Mouse (Mus musculus): Measurements from ENCODE around the gene T.
"Not testable (repeated sequence)": the region's sequence is repeated elsewhere in the genome, so short reads cannot be mapped to it uniquely, and the experiment has no call there.

T gene

GRCm38 (mm10) chr17:8433978-8434960 lies at the start of gene T:
Gene T, plus strand, starts transcription at chr17:8434423.
- DNase-seq (ENCODE audit: extremely low read depth, low read depth, low spot score), result no peak

DNA sequence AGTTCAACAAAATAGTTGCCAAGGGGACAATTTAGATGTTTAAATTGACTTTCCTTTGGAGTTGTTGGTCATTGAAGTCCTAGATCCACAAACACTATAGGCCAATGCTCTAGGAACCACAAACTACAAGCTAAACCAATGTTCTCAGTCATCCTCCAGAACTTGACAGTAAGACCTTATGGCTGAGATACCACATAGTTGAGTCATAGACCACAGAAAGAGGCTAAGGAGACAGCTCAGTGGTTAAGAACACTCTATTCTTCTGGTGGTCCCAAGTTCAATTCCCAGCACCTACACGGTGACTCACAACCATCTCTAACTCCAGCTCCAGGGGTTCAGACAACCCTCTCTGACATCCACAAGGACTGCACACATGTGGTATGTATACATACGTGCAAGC lies 48.8 kb upstream of the T start:
- DNase-seq (ENCODE audit: extremely low read depth, low read depth, low spot score), result no peak

DNA sequence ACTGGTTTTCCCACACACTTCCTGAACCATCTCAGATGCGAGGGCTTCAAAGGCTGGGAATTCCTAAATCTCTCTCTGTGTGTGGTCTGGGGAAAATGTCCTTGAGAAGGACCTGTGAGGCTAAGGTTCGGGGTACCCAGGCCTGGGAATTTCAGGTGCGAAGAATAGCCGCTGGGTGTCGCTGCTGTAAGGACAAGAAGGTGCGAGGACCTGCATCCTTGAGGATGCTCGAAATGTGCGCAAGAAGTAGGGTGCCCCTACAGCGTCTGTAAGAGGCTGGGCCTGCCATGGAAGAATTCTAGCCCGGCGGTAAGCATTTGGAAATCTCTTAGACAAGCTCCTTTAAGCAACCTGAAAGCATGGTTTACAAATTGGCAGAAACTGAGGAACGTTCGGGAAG lies 45.8 kb upstream of the T start:
- no peak for DNase-seq (ENCODE audit: extremely low read depth, low read depth, low spot score)

DNA sequence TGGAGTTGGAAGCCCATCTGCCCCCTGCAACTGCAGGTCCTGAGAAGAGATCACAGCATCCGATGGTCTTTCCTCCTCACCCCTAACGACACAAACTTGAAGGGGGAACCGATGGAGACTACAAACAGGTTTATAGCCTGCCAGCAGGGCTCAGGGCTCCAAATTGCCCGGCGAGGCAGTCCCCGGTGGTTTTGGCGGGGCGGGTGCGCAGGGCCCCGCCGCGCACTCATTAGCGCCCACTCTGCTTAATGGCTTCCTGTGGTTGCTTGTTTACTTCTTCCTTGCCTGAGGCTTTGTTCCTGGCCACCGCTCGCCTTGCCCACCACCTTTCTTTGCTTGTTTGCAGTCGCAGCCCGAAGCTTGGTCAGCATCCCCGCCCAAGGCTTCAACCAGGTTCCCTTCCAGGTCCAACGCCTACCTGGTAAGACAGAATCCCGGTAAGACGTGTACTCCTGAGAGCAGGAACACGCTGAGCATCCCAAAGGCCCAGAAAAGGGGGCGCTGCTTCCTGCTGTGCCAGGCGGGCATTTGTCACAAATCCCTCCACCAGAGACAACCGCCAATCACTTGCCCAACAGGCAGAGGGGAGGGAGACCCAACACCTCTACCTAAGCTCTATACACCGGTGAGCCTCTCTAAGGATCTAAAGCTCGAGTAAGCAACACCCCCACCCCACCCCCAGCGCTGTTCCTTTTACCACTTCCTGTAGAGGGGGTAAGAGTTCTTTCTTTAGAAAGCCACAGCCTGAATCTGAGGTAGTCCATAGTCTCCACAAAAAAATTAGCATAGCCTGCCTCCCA lies 45.0 kb upstream of the T start:
- no peak for DNase-seq (ENCODE audit: extremely low read depth, low read depth, low spot score)

- DNase-seq (ENCODE audit: extremely low read depth, low read depth, low spot score), result no peak
Measured at GRCm38 (mm10) chr17:8389790-8390095, 44.5 kb upstream of the T start.

GRCm38 (mm10) chr17:8390487-8390886 lies 43.7 kb upstream of the T start:
- DNase-seq (ENCODE audit: extremely low read depth, low read depth, low spot score), result no peak

GRCm38 (mm10) chr17:8396371-8396770 lies 37.9 kb upstream of the T start:
- DNase-seq (ENCODE audit: extremely low read depth, low read depth, low spot score), result no peak

DNA sequence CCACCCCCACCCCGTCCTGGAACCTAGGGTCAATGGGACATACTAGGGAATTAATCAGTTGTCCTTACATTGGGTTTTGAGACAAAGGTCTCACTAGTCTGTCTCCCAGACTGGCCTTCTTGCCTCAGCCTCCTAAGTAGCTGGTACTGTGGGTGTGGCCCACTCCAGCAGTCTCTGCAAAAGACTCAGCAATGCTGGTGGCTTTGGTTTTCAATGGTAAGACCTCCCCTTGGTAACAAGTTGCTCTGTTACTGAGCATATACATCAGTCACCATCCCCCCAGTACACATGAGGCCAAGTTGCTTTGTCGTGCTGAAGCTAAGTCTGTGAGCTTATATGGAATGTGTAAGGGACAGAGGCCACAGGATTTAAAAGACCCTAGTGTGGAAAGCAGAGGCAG lies 36.3 kb upstream of the T start:
- no peak for DNase-seq (ENCODE audit: extremely low read depth, low read depth, low spot score)

DNA sequence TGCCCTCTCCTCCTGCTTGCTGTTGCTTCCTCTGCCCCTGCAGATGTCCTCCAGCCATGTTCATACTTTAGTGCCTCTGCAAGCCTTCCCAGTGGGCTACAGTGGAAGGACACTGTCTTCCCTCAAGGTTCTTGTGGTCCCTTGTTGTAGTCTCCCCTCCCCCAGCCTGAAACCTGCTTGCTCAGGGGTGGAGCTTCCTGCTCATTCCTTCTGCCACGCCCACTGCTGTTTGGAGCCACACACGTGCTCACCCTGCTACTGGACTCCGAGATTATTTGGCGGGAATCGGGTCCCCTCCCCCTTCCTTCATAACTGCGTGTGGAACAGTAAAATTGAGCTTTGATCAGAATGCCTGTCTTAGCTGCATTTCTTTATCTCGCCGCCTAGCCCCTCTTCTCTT lies 30.3 kb upstream of the T start:
- DNase-seq (ENCODE audit: extremely low read depth, low read depth, low spot score), result not testable (repeated sequence)

GRCm38 (mm10) chr17:8406285-8406684 lies 27.9 kb upstream of the T start:
- DNase-seq (ENCODE audit: extremely low read depth, low read depth, low spot score), result no peak

DNA sequence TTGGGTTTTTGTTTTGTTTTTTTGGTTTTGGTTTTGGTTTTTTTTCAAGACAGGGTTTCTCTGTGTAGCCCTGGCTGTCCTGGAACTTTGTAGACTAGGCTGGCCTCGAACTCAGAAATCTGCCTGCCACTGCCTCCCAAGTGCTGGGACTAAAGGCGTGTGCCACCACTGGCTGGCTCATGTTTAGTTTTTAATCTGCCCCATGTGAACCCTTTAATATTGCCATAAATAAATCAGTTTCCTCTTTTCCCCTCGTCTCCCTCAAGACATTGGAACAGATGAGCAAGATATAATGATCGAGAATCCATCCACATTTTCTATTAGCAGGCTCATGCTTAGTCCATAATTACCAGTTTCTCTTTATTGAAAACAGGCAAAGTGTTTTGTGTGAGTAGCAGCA lies 26.2 kb upstream of the T start:
- not testable (repeated sequence) for DNase-seq (ENCODE audit: extremely low read depth, low read depth, low spot score)

DNA sequence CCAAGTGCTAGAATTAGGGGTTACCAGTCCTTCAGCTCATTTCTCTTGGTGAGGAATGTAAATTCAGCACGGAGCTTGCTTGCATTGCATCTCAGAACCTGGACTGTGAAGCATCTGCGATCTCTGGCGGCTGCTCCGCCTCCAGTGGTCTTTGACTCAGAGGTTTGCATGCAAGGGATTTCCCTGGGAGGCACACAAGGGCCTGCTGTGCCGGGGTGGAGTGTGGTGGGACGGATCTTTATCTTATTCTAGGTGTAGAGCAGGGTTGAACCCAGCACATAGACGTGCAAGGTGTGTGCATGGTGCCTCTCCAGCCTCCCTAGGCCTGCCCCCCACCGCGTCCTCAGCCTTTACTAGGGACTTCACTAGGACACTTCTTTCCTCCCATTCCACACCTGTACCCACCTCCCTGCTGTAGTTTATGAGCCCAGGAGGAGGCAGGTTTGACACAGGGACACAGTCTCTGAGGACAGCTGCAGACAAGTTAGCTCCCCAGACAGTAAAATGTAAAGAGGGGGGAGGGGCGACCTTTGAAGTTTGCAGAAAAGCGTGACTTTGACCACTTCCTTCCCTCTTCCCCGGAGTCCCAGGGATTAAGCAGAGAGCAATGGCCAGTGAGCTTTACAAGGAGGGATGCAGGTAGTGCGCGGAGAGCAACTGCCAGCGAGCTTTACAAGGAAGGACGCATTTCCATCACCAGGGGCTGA lies 25.5 kb upstream of the T start:
- no peak for DNase-seq (ENCODE audit: extremely low read depth, low read depth, low spot score)

GRCm38 (mm10) chr17:8410330-8410729 lies 23.9 kb upstream of the T start:
- no peak for DNase-seq (ENCODE audit: extremely low read depth, low read depth, low spot score)

DNA sequence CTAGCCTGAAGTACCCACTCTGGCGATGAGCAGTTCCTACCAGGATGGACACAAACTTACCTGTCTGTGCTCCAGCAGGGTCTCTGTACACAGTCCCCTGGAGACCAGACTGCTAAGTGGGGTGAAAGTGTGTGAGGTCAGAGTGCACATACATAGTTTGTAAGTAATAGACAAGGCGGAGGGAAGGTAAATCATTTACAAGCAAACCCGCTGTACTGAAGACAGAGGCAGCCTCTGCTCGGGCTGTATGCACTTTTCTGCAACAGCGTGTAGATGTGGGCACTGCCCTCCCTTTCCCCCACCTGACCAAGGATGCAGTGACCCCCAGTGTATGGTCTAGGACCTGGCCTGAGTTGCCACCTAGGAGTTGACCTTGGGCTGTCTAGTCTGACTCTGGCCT lies 20.6 kb upstream of the T start:
- DNase-seq (ENCODE audit: extremely low read depth, low read depth, low spot score), result no peak

DNA sequence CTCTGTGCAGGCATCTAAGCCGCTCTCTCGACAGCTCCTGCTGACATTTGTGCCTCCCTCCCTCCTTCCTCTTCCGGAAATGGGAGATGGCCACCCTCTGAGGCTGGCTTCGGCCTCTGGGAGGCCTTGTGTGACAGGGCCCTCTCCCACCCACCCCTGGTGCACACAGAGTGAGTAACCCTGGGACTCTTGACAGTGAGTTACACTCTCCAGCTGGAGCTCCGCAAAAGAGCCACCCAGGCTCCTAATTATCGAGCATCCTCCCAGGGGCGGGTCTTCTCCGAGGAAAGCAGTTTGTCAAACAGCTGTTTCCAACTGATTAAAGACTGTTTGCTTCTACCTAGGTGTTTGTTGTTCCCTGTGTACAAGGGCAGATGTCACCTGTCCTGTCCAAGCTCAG lies 18.7 kb upstream of the T start:
- DNase-seq (ENCODE audit: extremely low read depth, low read depth, low spot score), result no peak

- no peak for DNase-seq (ENCODE audit: extremely low read depth, low read depth, low spot score)
Measured at GRCm38 (mm10) chr17:8416865-8417264, 17.4 kb upstream of the T start.

DNA sequence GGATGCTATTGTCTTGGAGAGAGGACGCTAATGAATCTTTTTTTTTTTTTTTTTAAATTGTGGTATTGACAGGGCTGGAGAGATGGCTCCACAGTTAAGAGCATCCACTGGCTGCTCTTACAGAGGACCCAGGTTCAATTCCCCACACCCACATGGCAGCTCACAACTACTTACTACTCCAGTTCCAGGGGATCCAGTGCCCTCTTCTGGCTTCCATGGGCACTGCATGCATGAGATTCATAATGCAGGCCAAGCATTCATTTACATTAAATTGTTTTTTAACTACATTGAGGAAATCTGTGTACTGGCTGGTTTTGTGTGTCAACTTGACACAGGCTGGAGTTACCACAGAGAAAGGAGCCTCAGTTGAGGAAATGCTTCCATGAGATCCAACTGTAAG lies 13.5 kb upstream of the T start:
- no peak for DNase-seq (ENCODE audit: extremely low read depth, low read depth, low spot score)

- DNase-seq (ENCODE audit: extremely low read depth, low read depth, low spot score), result no peak
Measured at GRCm38 (mm10) chr17:8421517-8421916, 12.7 kb upstream of the T start.

- no peak for DNase-seq (ENCODE audit: extremely low read depth, low read depth, low spot score)
Measured at GRCm38 (mm10) chr17:8423283-8423682, 10.9 kb upstream of the T start.

- DNase-seq (ENCODE audit: extremely low read depth, low read depth, low spot score), result no peak
Measured at GRCm38 (mm10) chr17:8429436-8429835, 4.8 kb upstream of the T start.

DNA sequence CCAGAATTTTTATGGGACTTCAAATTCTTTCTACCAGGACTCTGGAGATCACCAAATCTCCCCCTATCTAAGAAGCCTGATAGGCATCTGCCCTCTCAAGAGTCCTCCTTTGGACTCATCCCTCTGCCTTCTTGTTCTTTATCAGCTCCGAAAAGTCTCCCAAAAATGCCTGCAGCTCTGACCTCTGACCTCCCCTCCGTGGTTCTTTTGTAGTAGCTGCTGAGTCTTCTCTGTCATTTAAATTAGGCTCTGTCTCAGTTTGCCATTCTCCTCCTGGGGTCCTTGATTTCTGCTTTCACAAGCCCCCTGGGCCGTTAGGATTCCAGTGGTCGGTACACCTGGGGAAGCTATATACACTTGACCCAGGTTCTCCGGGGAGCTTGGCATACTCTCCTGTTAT lies 4.3 kb upstream of the T start:
- no peak for DNase-seq (ENCODE audit: extremely low read depth, low read depth, low spot score)

Measured in fat pad, adult 2 months (tissue).